Mouse (Mus musculus): ENCODE results near the gene Mfsd4b4. TPM values are rescaled to one million over a fixed set of nuclear protein-coding genes. Genes with fewer than 3 reads are reported as not detected.
"Not testable (repeated sequence)": the region's sequence is repeated elsewhere in the genome, so short reads cannot be mapped to it uniquely, and the experiment has no call there.

Gene Mfsd4b4
- 1 to 10 TPM; 7.7 to 8.0 TPM for total RNA-seq (2021)
- long read RNA-seq, transcript Mfsd4b4-202 (4 exons, 3,523 nt): major isoform, 10 of 13 reads
- long read RNA-seq, partial matches to known transcripts: 2 of 13 reads
- long read RNA-seq, other reads (novel, unspliced or antisense): 0 of 13 reads

DNA sequence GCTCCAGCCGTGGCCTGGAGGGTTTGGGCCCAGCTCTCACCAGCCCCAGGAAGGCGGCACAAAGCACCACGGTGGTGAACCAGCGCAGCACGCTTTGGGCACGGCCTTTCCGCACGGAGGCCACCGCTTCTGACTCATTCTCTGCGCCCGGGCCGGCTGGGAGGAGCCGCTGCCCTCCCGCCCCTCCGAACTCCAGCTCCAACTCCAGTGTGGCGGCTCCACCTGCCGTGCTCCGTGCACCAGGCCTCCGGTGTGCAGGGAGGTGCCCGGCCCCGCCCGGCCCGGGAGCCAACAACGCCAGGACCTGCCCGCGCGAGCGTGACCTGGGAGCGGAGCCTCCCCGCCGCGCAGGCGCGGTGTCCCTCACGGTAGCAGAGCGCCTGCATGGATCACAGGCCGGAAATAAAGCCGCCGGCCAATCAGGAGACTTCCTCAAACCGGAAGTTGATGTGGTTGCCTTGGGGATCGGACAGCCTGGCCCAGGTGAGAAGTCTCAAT, at the start of gene Mfsd4b4:
Mfsd4b4 (minus strand) TSS at position 365 of the 498 bp plus-strand sequence.
- DNase-seq (ENCODE audit: low spot score in 2 of 2): peak; percentile 77 to 90

DNA sequence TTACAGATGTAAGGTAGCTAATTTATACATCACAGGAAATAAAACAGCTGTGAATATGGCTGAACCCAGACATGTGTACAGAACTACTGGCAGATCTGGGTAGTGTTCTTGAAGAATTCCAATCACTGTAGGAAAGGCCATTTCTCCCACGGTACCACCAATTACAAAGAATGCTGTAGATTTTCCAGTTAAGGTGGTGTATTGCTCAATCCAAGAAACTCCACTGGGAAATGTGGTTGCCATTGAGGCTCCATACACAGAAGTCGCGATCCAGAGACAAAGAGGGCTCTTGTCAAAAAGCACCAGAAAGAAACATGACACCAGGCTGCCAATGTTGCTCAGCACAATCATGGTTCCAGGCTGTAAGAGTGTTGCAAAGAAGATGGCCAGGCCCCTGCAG, 48.2 kb upstream of the Mfsd4b4 start:
- DNase-seq (ENCODE audit: low spot score in 2 of 2): not testable (repeated sequence)

- no peak for DNase-seq (ENCODE audit: low spot score in 2 of 2)
These were observed 37.5 kb upstream of the Mfsd4b4 start for GRCm38 (mm10) chr10:39936553-39936952.

DNA sequence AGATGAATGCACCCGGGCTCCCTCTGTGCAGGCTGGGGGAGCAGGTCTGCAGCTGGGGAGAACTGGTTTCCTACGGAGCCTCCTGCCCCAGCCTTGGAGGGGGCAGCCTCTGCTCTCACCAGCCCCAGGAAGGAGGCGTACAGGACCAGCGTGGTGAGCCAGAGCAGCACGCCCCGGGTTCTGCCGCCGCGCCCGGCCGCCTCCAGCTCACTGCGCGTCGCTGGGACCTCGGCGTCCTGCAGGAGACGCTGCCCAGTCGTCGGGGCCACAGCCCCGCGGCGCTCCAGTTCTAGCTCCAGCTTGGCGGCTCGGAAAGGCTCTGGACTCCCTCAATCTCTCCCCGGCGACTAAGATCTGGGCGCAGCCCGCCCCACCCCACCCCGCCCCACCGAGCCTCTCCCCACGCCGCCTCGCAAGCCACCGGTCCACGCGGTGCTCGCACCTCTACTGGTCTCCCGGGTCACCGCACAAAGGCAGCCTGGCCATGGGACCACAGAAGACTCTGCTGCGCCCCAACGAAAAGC, 27.6 kb upstream of the Mfsd4b4 start, which contains the start of gene Mfsd4b2:
Mfsd4b2 (minus strand) TSS at position 308 of the 524 bp plus-strand sequence.
- no peak for DNase-seq (ENCODE audit: low spot score in 2 of 2)

GRCm38 (mm10) chr10:39924556-39924955, 25.5 kb upstream of the Mfsd4b4 start:
- DNase-seq (ENCODE audit: low spot score in 2 of 2): not testable (repeated sequence)

- DNase-seq (ENCODE audit: low spot score in 2 of 2): no peak
These were observed 13.6 kb upstream of the Mfsd4b4 start for GRCm38 (mm10) chr10:39912616-39913015.

DNA sequence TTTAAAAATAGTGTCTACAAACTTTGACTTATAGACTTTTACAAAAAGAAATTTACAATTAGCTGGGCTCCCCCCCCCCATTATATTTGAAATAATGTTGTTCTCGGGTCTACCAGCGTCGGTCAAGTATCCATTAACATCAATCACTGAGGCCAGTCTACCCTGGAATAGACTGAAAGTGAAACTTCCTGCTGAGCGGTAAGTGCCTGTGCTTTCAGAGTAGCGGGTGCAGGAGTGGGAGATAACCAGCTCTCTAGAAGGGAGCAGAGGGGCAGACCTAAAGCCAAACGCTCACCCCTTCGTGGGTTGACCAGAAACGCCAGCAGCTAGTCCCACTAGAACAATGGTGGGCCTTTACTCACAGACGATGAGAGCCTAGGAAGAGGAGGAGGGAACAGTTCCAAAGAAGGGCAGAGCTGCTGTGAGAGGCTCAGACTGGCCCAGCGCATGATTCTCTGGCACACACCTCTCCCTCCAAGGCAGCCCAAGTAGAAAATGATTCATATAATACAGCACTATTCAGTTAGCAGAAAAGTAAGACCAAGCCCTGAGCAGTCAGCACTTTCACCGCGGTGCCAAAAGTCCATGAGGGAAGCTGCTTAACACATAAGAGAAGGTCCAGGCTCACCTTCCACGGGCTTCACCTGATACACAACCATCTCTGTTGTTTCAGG, 9.9 kb upstream of the Mfsd4b4 start:
- DNase-seq (ENCODE audit: low spot score in 2 of 2): no peak

DNA sequence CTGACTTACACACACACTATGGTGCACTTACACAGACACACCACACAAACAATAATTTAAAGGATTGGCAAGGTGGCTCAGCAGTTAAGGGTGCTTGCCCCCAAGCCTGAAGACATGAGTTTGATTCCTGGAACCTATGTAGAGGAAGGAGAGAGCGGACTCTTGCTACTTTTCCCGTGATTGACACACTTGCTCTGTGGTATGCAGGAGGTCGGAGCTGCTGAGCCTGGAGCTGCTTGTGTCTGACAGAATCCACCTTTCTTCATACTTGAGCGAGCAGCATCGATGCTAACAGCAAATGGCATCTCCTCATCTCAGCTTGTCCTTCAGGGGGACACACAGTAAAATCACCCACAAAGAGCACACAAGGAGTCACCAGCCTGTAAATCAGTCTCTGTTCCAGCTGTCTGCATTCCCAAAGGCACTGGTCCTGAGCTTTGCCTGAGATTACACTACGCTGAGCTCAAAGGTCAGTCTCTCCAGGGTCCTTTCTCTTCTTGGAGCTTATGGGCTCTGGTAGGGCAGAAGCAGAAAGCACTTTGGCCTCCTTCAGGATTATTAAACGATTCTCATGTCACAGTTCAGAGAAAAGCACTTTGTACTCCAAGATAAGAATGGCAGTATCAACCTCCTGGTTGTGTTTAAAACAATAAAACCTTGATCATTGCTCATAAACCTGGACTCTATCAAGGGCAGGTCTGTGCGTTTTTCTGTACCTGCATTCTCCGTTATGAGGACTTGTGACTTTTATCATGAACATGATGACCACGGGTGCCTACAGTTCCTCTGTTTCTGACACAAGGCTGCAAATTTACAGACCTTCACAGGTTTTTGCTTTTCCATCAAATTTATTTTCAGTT, 8.0 kb upstream of the Mfsd4b4 start:
- no peak for DNase-seq (ENCODE audit: low spot score in 2 of 2)

DNA sequence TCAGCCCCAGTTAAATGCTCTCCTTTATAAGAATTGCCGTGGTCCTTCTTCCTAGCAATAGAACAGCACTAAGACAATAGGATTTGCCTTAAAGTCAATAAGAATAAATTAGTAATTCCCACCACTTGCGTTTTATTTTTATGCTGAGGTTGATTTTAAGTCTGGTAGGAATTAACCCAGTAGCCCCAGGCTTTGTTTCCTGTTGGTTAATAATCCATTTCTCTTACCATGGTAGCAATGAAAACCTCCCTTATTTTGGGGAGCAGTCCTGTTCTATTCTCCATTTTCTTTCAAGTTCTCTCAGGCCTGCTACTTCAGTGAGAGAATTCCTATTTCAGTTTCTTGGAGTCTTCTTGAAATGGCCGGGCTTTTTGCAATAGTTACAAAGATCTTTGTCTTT, 5.2 kb upstream of the Mfsd4b4 start:
- no peak for DNase-seq (ENCODE audit: low spot score in 2 of 2)

- no peak for DNase-seq (ENCODE audit: low spot score in 2 of 2)
These were observed 2.5 kb downstream of the Mfsd4b4 start for GRCm38 (mm10) chr10:39896503-39896902.

DNA sequence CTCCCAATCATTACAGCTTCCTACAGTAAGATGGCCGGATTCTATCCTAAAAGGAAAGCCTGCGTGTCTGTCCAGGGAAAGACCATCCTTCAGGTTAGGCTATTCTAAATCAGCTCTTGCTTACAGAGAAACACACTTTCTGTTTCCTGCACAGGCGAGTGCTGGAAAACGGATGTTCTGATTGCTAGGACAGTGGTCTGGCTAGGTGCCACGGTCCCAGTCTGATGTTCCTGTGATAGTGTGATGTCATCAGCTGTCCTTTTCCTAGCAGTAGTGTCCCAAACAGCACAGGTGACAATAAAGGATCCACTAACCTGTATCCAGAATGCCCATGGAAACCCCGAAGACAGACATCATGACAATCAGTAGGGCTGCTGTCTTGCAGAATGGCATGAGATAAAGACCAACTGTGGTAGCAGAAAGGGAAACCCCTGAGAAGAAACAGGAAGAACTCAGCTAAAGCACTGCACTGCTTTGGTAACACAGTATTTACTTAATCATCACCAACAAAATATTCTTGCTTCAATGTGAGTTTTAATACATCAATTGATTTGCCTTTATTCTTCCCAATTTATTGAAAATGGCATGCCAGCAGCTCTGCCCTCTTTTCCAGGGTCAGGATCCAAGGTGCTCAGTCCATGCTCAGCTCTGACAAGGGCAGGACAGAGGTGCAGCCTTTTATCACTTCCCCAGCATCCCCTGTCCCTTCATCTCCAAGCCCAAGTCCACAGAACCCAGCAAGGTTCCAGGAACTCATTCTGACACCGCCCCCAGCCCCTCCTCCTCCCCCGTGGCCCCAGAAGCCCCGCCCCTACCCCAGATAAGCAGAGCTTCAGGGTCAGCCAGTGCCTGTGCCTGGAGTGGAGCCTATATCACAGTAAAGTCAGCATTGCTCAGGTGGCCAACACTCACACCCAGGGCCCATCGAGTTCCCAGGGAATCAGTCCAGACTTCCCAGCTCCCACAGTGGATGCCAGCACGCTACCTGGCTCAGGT, 5.0 kb downstream of the Mfsd4b4 start:
- DNase-seq (ENCODE audit: low spot score in 2 of 2): no peak

- no peak for DNase-seq (ENCODE audit: low spot score in 2 of 2)
These were observed 10.4 kb downstream of the Mfsd4b4 start for GRCm38 (mm10) chr10:39888621-39889020.

DNA sequence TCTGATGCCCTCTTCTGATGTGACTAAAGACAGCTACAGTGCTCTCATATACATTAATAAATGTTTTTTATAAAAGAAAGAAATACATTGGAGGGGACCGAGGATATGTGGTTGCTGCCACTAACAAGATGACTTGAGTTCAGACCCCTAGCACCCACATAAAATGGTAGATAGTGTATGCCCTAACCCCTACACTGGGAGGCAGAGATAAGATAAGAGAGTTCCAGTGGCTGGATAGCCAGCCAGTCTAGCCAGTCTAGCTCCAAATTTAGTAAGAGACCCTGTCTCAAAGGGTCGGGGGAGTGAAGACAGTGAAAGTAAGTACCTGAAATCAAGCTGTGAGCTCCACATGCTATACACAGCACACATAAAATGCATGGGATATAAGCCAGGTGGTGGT, 33.5 kb downstream of the Mfsd4b4 start:
- DNase-seq (ENCODE audit: low spot score in 2 of 2): no peak

DNA sequence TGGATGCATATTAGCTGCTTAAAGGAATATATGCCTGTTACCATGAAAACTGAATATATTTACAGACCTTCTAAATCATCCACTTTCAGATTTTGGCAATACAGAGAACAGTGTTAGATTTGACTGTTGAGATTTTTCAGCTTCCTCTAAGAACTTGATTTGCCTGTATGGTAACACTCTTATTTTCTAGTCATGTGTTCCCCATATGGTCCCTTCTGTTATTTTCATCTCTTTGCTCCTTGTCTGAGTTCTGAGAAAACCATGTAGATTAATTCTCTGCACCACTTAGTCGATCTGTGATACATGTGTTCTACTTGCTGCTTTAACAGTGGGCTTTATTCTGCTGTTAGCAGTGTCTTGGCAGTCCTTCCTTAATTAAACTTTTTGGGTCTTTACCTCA, 56.4 kb downstream of the Mfsd4b4 start:
- DNase-seq (ENCODE audit: low spot score in 2 of 2): peak in 1 of 2 experiments; percentile 17

Other genes starting within 250 kb of the Mfsd4b4 start
- 10 to 100 TPM; 29.2 to 30.8 TPM for gene Rev3l, start 167.1 kb downstream of the Mfsd4b4 start, total RNA-seq (2021)
- gene Mfsd4b2, start 27.7 kb upstream of the Mfsd4b4 start, total RNA-seq (2021): under 1 TPM; 0.20 to 0.32 TPM
- under 1 TPM in 1 of 2 experiments, not detected in 1; 0.25 TPM for gene Mfsd4b3, start 60.9 kb upstream of the Mfsd4b4 start, total RNA-seq (2021)
- gene Mfsd4b5, start 87.4 kb upstream of the Mfsd4b4 start, total RNA-seq (2021): under 1 TPM; 0.20 to 0.43 TPM
- 1 to 10 TPM in 1 of 2 experiments, under 1 TPM in 1; 0.74 to 1.6 TPM for gene Mfsd4b1, start 126.0 kb upstream of the Mfsd4b4 start, total RNA-seq (2021)
- 1 to 10 TPM; 3.9 to 4.1 TPM for gene Slc16a10, start 243.0 kb upstream of the Mfsd4b4 start, total RNA-seq (2021)